Mouse (Mus musculus) liver, embryonic 18 days (tissue): ENCODE measurements around the gene Rhbdl3. TPM values are rescaled to one million over a fixed set of nuclear protein-coding genes. Genes with fewer than 3 reads are reported as not detected.

Experiments
- polyA plus RNA-seq: library from polyadenylated mRNA; depleted of rRNA; stranded (reverse); fragments of >200 nt; gene quantifications from 2 replicates; pipeline ENCODE4 v1.2.3, GENCODE M21; 2012; rRNA removed

The Rhbdl3 gene
- 0.12 and 0.14 TPM in 2 replicates for polyA plus RNA-seq

DNA sequence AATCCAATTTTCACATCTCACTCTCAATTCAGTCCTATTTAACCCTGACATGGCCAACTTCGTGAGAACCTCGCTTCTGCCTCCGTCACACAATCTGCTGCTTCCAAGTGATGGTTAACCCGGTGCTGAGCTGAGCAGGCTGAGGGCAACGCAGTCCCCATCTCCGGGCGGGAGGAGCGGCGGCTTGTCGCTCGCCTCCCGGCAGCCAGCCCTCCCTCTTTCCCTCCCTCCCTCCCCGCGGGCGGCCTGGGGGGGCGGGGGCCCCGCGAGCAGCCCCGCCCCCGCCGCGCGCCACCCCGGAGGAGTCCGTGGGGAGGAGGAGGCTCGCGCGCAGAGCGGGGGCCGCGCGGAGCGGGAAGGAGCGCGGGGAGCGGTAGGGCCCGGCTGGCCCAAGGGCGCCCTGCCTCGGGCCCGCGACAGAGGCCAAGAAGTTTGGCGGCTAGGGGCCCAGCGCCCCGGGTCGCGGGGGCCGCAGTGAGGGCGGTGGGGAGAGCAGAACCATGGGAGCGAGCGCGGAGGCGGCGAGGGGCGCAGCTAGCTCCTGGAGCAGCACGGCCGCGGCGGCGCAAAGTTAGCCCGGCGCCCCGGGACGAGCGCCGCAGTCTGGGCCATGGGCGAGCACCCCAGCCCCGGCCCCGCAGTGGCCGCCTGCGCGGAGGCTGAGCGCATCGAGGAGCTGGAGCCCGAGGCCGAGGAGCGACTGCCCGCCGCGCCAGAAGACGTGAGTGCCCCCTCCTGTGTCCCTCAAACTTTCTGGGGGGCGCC lies at the start of gene Rhbdl3:
Gene Rhbdl3 (plus strand): TSS at position 362 of the 765 bp plus-strand sequence.

DNA sequence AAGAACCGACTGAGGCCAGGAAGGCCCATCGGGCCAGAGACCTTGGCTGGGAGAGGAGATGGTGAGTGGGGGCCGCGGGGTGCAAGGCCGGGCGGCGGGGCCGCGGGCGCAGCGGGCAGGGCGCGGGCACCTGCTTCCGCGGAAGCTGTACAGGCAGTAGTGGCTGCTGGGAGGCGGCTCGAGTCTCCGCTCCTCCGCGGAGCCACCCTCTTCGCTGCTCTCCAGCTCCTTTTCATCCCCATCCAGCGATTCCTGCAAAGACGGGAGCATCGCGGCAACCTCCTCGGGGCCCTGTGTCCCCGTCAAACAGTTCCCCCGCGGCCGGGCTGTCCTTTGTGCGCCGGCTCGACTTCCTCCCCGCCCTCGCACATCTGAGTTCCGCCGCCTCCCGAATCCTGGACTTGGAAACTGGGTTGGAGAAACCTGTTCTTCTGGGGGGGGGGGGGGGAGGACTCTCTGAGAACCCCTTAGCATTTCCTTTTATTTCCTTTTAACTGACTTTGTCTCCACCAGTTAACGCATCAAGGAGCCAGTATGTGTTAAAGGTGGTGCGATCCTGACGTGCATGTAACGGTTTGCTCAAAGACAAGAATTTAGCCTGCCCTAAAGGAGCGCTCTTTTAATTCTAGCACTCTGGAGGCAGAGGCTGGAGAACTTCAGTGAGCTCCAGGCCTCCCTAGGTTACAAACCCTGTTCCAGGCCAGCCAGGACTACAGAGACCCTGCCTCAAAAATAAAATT lies 77.2 kb downstream of the Rhbdl3 start, which contains the start of gene 5730455P16Rik:
Gene 5730455P16Rik (minus strand): TSS at position 323 of the 740 bp plus-strand sequence.

GRCm38 (mm10) chr11:80383019-80383625 lies 82.4 kb downstream of the Rhbdl3 start, which contains the start of gene Zfp207:
Gene Zfp207, plus strand, starts transcription at chr11:80383279.

Other genes starting within 250 kb of the Rhbdl3 start
- 35.5 and 39.8 TPM in 2 replicates for gene Crlf3, start 219.9 kb upstream of the Rhbdl3 start, polyA plus RNA-seq
- 4.8 and 5.7 TPM in 2 replicates for gene Atad5, start 211.5 kb upstream of the Rhbdl3 start, polyA plus RNA-seq
- gene Tefm, start 158.7 kb upstream of the Rhbdl3 start, polyA plus RNA-seq = 9.6 and 10.1 TPM in 2 replicates
- gene Adap2, start 146.8 kb upstream of the Rhbdl3 start, polyA plus RNA-seq = 6.1 and 6.7 TPM in 2 replicates
- 4.3 and 4.9 TPM in 2 replicates for gene Rnf135, start 117.1 kb upstream of the Rhbdl3 start, polyA plus RNA-seq
- gene Rhot1, start 91.9 kb upstream of the Rhbdl3 start, polyA plus RNA-seq = 13.4 and 16.4 TPM in 2 replicates
- gene 5730455P16Rik, start 77.1 kb downstream of the Rhbdl3 start, polyA plus RNA-seq = 2.4 and 2.6 TPM in 2 replicates
- gene Zfp207, start 82.4 kb downstream of the Rhbdl3 start, polyA plus RNA-seq = 69.8 and 74.5 TPM in 2 replicates
- 47.9 and 49.3 TPM in 2 replicates for gene Psmd11, start 127.7 kb downstream of the Rhbdl3 start, polyA plus RNA-seq
- 0.93 and 1.1 TPM in 2 replicates for gene Cdk5r1, start 176.1 kb downstream of the Rhbdl3 start, polyA plus RNA-seq